Mouse (Mus musculus) gastrocnemius, postnatal 10 days (tissue): Measurements from ENCODE around the gene Gmeb2. TPM values are rescaled to one million over a fixed set of nuclear protein-coding genes. Genes with fewer than 3 reads are reported as not detected.

ENCODE experiments used
- DNase-seq: peaks from one replicate; pipeline ENCODE4 v3.0.0; 2021; ENCODE audit warnings: mixed read lengths
- total RNA-seq, 2 experiments: library from RNA; stranded (reverse); gene quantifications; 2 replicates each; pipeline ENCODE4 v1.2.3; 2021

The Gmeb2 gene
- total RNA-seq, 2 experiments from 2014 or later, result 9.1 to 11.0 TPM

DNA sequence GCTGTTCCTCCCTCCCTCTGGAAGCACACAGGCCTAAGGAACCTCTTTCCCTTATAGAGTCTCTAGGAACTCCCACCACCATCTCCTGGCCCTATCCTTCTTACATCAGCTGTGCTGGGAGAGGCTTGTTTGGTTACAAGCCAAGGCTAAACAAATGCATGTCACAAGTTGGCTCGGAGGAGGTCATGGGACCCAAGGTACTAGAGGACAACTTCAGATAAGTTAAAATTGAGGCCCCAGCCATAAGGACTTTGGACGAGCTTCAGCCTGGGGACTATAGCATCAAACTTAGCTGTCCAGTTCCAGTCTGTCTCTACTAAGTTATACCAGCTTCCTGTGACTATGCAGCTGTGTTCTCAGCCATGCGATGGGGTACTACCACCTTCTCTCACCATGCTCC, 60.7 kb downstream of the Gmeb2 start:
- DNase-seq, result no peak

DNA sequence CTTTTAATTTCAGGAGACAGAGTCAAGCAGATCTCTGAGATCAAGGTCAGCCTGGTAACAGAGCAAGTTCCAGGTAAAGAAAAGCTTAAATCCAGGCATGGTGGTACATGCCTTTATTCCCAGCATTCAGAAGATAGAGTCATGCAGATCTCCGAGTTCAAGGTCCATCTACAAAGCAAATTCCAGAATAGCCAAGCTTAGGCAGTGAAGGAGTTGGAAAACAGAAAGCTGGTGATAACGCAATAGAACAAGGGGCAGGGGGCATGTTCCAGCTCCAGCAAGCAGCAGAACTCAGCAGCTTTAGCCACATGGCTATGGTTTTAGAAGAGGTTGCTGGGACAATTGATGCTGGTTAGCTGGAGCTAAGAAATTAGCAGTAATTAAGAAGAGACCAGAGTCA, 62.8 kb downstream of the Gmeb2 start:
- no peak for DNase-seq

DNA sequence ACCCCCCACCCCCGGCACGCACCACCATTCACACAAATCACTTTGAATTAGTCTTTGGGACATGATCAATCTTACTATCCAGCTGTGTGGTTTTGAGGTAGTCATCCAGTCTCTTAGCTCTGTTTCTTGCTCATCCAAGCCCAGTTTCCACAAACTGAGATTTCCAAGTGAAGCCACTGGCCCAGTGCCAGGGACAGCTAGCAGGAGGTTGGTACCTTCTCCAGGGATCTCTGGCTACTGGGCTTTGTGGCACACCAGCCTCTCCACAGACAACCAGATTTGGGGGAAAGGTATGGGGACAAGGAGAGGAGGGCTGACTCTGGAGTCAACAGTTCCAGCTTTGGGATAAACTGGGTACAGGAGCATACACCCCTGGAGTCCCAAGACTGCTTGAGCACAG, 67.5 kb downstream of the Gmeb2 start:
- no peak for DNase-seq

DNA sequence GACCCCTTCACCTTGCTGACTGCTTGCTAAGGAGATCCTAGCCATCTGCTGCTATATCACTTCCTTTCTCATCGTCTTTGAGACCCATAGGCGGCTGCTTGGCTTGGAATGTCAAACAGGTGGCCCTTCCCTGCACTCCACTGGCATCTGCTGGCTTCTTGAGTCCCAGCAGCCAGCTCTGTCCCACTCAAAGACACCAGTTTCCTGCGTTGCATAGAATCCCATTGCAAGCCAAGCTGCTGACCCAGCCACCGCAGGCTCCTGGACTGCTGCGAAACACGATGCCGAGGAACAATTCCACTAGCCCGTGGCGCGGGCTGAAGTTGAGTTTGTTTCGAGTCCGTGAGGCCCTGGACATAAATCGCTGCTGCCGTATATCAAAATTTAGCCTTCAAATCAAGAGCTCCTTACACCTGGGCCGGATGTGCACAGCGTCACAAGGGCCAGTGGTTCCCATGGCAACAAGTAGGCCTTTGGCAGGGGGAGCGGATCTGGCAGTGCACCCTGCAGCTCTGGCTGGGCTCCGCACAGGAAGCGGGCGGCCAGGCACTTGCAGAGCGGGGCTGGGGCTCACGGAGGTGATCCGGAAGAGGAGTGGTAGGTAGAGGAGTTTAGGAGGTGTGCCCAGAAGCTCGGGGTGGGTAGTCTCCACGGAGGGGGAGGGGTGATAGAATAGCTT, 68.2 kb downstream of the Gmeb2 start, which contains the start of gene Fndc11:
Fndc11 (plus strand) TSS at position 476 of the 679 bp plus-strand sequence.
- peak; percentile 63 for DNase-seq

DNA sequence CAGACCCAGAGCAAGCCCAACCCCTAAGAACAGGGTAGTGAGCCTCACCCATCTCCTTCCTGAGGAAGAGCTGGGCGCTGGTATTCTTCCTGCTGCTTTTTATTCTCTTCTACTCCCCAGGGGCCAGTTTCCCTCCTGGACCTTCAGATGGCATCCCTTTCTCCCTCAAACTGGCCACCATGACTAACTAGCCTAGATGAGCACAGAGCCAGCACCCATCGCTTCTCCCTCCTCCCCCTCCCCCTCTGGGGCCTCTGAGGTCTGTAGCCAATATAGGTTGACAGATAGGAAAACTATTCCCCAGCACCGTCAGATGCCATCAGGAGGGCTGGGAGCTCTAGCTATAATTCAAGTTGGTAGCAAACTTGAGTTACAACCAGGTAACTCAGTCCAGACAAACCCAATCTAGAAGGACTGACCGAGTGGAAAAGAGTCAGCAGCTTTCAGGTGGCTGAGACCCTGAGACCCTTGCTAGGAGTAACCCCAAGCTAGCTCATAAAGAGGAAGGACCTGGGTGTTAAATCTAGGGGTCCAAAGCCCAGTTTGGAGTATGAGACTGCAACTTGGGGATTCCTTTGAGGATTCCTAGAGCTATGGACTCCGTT, 68.9 kb downstream of the Gmeb2 start:
- DNase-seq, result no peak

DNA sequence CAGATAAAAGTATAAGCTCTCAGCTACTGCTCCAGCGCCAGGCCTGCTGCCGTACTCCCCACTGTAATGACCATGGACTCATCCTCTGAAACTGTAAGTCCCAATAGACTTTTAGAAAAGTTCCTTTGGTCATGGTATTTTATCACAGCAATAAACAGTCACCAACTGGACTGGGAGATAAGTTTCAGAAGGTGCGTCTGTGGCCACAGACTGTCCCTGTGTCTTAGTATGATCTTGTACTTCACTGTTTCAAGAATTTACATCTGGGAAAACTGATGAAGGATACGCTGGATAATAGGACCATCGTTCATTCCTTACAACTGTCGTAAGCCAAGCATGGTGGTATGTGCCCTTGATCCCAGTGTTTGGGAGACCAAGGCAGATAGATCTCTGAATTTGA, 71.8 kb downstream of the Gmeb2 start:
- DNase-seq, result no peak

DNA sequence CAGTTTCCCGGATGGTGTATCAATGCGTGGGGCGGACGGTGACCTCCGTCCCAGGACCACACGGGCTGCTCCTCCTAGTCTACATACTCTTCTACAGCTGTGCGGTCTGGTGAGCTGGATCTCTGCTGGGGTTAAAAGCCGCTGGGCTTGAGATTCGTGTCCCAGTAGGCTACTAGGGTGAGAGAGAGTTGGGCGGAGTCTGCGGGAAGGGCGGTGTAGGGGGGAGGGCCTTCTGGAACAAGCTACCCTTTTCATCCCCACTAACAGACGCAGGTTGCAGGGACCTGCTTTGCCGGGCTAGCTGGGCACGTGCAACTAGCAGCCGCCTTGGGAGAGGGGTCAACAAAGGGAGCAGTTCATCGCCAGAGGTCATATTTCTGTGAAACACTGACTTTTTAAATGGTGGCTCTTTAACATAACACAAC, 74.8 kb downstream of the Gmeb2 start, which contains the start of gene Srms:
Srms (minus strand) TSS at position 165 of the 425 bp plus-strand sequence.
- DNase-seq, result no peak

DNA sequence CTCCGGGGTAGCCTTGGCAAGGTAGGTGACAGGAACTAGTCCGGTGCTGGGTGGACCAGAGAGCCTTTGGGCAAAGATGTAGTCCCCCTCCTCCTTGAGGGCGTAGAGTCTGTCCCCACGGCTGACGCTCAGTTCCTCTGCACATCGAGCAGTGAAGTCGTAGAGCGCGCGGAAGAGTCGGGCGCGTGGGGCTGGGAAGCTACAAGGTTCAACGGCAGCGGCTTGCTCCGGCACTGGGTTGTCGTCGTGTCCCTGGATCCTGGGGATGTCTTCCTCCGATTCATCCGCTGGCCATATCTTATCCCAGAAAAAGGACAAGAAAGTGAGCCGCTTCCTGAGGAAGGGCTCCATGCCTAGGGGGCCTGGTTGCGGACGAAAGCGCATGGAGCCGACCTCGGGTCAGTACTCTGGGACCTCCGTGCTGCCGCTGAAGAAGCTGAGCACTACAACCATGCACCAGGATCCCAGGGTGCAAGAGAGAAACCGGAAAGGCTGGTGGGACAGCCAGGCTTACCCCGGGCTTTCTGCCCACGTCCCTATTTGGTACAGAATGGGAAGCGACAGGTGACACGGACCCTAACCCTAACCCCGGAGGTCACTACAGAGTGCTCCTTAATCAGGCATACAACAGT, 75.3 kb downstream of the Gmeb2 start:
- DNase-seq, result no peak

DNA sequence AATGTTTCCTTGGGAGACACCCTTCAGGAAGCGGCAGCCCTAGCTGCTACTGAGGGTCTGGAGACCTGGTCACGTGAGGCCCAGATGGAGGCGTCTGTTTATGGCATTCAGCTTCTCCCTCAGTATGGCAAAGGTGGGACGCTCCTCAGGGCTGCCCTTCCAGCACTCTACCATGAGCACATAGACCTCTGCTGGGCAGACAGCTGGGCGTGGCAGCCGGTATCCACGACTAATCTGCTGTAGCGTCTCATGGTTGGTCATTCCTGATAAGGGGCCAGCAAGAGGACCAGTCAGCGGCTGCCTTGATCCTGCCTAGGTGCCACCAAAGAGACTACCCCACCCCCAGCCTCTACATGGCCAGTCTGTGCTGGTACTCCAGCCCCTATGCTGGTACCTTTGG, 81.7 kb downstream of the Gmeb2 start:
- DNase-seq, result no peak

DNA sequence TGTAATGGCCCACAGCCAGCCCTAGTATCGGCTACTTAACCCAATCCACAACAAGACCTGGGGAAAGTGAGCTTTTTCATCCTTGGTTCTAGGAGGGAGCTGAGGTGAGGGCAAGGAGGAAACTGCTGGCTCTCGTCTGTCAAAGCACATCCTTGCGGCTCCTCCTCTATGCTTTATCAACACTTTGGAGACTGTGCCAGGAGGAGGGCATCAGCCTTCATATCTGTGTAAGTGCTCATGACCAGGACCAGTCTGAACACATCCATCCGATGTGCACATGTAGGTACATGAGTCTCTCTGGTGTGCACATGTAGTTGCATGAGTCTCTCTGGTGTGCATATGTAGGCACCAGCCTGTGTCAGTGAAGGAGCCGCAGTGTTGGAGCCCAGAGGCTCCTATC, 82.2 kb downstream of the Gmeb2 start:
- DNase-seq, result no peak

DNA sequence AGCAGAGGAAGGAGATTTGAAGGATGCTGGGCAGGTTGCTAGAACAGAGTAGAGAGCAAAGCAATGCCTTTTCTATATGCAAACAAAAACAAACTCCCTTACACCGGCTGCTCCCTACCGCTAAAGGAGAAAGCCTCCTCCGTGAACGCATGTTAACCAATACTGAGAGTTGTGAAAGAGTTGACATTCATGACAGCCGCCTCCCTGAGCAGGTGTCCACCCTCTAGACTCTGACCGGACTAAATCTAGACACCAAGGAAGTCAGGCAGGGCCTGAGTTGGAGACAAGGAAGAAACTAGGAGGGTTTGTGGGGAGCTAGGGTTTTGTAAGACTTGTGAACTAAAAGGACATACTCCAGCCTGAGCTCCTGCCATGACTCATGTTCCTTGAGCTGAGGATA, 84.9 kb downstream of the Gmeb2 start:
- DNase-seq, result no peak

DNA sequence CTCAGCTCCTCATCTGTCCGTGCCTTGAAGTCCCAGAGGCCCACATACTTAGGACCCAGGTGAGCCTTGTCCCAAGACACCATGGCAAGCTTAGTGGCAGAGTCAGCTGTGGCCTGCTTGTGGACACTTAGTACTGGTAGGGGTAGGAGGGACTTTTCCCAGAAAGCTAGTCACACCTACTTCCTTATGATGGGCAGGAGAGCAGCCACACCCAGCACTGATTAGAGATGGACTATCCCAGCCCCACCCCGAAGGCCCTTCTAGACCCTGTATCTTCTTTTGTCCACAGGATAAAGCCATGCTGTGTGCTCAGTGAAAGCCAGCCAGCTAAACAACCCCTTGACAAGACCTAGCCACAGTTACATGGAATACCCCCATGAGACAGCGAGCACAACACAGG, 85.4 kb downstream of the Gmeb2 start, which contains the start of gene Ptk6:
Ptk6 (minus strand) TSS at position 368 of the 400 bp plus-strand sequence.
- no peak for DNase-seq

DNA sequence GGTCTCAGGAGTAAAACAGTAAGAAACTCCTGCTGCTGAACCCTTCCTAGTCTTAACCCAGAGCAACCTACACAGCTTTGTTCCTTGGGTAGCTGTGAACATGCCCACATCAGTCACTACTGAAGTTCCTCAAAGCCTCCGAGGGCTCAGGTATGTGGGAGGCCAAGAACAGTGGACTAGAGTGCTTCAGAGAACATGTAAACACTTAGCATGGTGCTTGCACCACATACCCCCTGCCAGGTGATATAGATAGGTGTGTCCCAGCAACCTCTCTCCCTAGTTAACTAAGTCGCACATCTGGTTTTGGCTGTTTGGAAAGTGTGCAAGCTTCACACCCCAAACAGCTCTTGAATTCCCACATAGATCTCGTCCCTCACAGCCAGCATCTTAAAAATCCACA, 86.2 kb downstream of the Gmeb2 start:
- DNase-seq, result no peak

Other genes starting within 250 kb of the Gmeb2 start
- gene Chrna4, start 244.5 kb downstream of the Gmeb2 start, total RNA-seq, result 1 to 10 TPM; 2.6 to 2.8 TPM
- gene Kcnq2, start 152.7 kb downstream of the Gmeb2 start, total RNA-seq, result under 1 TPM; 0.23 to 0.47 TPM
- 1,000 to 10,000 TPM; 1,498 to 1,682 TPM for gene Eef1a2, start 131.0 kb downstream of the Gmeb2 start, total RNA-seq
- 10 to 100 TPM; 55.2 to 60.3 TPM for gene Ppdpf, start 100.8 kb downstream of the Gmeb2 start, total RNA-seq
- gene Ptk6, start 85.2 kb downstream of the Gmeb2 start, total RNA-seq, result not detected
- under 1 TPM; 0.12 to 0.14 TPM for gene Srms, start 74.8 kb downstream of the Gmeb2 start, total RNA-seq
- gene Fndc11, start 68.0 kb downstream of the Gmeb2 start, total RNA-seq, result not detected
- gene Helz2, start 46.0 kb downstream of the Gmeb2 start, total RNA-seq, result 1 to 10 TPM; 3.2 to 4.0 TPM
- gene Stmn3, start 26.5 kb upstream of the Gmeb2 start, total RNA-seq, result 1 to 10 TPM; 1.1 to 1.6 TPM
- gene Rtel1, start 31.7 kb upstream of the Gmeb2 start, total RNA-seq, result 10 to 100 TPM; 21.1 to 23.0 TPM
- 10 to 100 TPM; 13.1 to 18.3 TPM for gene Zgpat, start 76.9 kb upstream of the Gmeb2 start, total RNA-seq
- gene Arfrp1, start 77.4 kb upstream of the Gmeb2 start, total RNA-seq, result 10 to 100 TPM; 25.2 to 30.8 TPM
- 1 to 10 TPM; 5.8 to 9.7 TPM for gene Lime1, start 92.0 kb upstream of the Gmeb2 start, total RNA-seq
- gene Zbtb46, start 171.4 kb upstream of the Gmeb2 start, total RNA-seq, result 1 to 10 TPM; 5.8 to 8.4 TPM
- gene Abhd16b, start 205.2 kb upstream of the Gmeb2 start, total RNA-seq, result not detected
- 10 to 100 TPM; 69.9 to 72.9 TPM for gene Tpd52l2, start 209.1 kb upstream of the Gmeb2 start, total RNA-seq
- gene Dnajc5, start 232.4 kb upstream of the Gmeb2 start, total RNA-seq, result 10 to 100 TPM; 67.5 to 70.1 TPM